Mouse (Mus musculus) MEL-GATA-1-ER (cell line): ENCODE data around the gene Ddx54.

Experiments used
- DNase-seq: peaks from one replicate; pipeline ENCODE4 v3.0.0-alpha.2; 2012; ENCODE audit warnings: low read depth; ENCODE audit errors: extremely low read depth

Ddx54 gene

DNA sequence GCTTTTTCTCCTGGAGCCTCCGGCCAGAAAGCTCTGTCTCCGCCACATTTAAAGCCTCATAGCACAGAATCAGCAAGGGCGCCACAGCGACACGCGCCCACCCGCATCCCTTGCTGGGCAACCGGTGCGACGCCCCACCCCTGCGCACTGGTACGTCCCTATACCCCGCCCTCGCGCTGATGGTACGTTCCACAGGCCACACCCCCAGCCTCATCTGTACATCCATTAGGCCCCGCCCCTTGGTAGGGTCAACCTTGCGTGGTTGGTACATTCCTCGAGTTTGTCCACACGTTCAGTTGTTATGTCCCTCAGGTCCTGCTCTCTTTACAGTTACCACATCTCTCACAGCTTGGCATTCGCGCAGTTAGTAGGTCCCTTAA lies at the start of gene Ddx54, which contains the start of gene Rita1:
Gene Ddx54, plus strand, starts transcription at position 298 of the 380 bp plus-strand sequence.
Gene Rita1, minus strand, starts transcription at position 148 of the 380 bp plus-strand sequence.
- peak; percentile 79 for DNase-seq

GRCm38 (mm10) chr5:120562956-120563913 lies 49.3 kb upstream of the Ddx54 start:
- DNase-seq: no peak

DNA sequence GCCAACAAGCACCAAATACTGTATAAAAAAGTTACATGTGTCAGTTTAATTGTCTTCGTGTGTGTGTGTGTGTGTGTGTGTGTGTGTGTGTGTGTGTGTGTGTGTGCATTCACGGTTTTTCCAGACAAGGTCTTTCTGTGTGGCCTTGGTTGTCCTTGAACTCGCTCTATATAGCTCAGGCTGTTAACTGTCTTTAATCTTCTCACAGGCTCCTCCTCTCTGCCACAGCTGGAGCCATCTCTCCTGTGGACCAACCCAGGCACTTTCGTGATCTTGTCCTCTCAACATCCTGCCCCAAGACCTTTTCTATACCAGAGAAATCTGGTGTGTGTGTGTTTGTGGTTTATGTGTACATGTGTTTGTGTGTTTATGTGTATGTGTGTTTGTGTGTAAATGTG lies 48.6 kb upstream of the Ddx54 start:
- no peak for DNase-seq

- DNase-seq: no peak
Measured at GRCm38 (mm10) chr5:120565171-120565905, 47.2 kb upstream of the Ddx54 start.

DNA sequence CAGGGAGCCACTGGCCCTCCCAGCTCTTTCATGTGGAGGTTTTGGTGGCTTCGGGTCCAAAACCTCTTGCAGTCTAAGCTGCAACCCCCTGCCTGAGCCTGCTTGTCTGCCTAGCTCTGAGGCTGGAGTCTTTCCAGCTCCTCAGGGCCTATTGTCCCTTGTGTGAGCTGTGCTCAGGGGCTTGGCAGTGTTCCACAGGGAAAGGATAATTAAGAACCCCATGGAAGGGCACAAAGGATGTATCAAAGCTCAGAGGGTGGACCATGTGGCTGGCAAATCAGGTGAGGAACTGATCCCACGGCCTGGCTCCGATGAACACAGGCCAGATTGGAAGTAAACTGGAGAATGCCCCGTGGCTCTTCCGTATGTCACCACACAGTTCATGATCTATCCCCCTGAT lies 46.4 kb upstream of the Ddx54 start:
- DNase-seq: no peak

DNA sequence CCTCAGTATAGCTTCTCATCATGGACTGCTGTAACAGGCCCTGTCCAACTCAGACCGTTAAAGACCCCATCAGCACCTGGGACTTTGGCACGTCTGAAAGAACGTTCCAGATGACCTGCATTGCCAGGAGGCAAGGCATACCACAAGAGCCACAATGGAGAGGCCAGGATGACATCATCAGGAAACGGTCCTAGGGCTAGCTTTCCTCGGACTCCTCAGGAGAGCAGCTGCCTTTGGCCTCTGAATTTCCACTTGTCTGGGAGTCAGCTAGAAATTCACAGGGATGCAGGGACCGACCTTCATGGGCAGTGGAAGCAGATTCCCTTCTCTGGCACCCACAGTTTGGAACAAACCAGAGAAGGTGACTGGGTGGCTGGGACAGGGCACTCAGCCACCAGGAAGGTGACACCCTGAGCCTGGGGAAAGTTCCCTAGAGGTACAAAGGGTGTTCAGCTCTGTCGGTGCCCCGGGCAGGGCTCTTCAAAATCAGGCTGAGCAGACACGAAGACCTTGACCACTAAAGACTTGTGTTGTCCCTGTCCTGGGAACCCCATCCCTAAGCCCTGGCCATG lies 45.8 kb upstream of the Ddx54 start:
- no peak for DNase-seq

GRCm38 (mm10) chr5:120567253-120567701 lies 45.3 kb upstream of the Ddx54 start:
- DNase-seq: no peak

DNA sequence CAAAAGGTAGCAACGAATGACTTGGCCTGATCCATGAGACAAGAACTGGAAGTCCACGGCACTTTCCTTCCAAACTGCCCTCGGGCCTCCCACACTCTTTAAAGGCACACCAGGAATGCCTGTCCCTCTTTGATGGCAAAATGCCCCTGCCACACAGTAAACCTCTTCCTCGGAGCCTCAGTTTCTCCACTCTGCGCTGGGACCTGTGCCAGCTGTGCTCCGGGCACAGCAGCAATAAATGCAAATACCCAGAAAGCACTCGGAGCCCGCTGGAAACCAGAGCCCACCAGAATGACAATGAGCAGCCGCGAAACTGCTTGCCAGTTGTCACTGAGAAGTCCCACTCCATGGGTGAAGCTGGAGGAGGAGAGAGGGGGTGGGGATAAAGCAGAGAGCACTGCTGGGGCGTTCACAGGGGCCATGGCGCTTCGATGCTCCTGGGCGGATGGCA lies 44.8 kb upstream of the Ddx54 start:
- no peak for DNase-seq

DNA sequence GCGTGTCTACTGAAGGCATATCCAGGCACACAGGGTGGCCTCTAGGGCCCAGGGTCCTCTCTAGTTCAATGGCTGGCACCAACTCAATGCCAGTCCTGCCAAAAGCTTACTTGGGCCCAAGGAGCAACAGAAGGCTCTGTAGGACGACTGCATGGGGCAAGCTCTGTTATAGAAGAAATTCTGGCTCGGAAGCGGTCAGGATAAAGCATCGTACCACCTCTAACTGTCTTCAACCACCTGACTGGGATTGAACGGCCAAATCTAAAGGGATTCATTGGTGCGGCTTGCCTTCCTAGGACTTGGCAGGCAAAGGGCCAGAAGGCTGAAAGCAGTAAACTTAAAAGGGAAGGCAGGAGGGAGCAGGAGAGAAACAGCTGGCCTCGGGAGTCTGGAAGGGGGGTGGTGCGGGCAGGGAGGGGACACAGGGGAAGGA lies 44.2 kb upstream of the Ddx54 start:
- no peak for DNase-seq

DNA sequence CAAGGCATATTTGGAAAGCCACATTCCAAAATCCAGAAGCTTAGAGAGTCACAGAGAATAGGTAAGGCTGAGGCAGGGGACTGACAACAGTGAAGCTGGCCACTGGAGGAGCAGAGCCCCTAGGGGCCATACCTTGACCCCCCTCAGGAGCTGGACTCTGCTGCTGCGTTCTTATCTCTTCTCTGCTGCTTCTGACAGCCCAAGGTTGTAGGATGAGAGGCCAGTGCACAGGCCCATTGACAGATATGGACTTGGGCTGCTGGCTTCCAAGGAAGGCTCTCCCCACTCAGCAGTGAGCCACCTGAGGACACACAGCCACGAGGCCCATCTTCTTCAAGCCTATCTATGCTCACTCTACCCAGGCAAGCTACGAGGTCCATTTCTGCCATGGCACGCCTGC lies 43.6 kb upstream of the Ddx54 start:
- no peak for DNase-seq

- no peak for DNase-seq
Measured at GRCm38 (mm10) chr5:120569791-120570190, 42.7 kb upstream of the Ddx54 start.

DNA sequence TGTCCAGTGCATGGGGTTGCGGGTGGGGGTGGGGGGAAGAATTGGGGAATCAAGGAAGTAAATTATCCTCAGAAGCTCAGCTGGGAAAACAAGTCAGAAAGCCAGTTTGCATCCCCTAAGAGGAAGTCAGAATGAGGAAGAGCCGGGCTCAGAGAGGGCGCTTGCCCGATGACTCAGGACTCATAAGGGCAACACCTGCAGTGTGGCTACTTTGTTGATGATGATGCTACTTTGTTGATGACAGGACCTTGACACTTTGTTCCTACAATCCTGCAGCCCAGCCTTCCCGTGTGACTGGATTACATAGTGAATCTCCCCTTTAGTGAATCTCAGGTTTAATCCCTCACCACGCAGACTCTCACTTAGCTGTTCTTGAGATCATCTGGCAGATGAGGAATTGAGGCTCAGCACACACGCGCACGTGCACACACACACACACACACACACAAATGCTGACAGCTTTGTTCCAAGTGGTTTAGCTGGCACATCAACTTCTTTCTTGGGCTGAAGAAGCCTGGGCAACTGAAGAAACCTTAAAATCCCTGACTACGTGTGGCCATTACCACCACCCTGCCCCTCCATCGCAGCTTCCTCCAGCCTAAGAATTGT lies 42.1 kb upstream of the Ddx54 start:
- no peak for DNase-seq

DNA sequence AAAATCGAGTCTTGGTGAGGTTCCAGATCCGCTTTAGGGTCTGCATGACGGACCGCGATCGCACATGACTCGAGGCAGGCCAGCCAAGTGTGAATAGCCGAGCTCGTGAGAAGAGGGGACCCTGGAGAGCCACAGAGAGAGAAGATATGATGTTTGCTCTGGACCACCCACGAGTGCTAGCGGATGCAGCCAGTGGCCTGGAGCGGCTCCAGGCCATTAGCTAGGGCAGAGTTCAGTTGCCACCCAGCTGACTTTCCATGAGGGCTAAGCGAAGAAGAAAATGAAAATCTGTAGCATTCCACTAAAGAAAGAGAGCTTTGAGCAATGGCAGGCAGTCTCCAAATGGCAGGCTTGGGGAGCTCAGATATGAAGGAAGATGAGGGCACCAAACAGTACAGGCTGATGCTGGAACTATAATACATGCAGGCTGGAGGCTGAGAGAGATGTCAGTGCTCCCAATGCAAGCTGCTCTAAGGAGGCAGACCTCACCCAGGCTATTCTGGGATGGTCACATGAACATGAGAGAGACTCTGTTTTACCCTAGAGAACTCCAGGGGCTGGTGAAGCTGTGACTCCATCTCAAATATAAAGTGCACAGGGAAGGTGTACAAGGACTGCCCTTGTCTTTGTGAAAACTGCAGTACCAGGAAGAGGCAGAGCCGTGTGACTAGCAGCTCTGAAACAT lies 41.3 kb upstream of the Ddx54 start:
- no peak for DNase-seq

GRCm38 (mm10) chr5:120574469-120575063 lies 38.0 kb upstream of the Ddx54 start:
- no peak for DNase-seq

DNA sequence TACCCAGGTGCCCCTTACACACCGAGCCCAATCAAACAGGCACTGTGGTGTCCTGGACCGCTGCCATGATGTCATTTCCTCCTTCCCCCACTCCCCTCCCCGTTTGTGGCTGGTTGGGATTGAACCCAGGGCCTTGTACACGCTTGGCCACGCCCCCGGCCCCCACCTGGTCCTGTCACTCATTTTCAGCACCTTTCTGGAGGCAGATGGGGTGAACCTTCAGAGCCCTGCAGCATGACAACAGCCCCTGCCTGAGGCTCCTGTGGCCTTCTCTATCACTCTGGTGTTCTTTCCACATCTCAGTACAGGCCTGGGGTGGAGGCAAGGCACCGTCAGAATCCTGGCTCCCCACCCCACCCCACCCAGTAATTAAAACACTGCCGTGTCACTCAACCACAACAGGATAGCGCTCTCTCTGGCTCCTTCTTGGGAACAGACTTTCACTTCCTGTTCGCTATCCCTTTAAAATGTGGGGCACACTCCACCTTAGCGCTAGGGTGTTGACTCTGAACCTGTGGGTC lies 35.7 kb upstream of the Ddx54 start:
- no peak for DNase-seq

DNA sequence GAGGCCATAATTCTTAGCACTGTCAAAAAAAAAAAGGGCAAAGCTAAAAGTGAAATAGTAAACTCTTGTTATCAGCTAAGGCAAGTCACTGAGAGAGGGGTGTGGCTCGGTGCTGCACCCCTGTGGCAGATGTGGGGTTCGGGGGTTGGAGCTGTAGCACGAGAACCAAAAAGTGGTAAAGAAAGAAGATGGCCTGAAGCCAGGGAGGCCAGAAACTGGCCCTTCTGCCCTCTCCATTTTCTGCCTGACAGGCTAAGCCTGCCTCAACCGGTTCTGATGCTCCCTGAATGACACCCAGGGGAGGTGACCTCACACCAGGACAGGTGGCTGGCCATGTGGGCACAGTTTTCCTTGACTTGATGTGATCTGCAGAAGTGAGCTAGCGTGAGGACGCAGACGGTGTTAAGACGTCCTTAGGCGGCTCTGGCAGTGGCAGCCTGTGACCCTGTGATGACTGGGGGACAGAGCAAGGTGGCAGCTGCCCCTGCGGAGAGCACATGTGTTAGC lies 34.6 kb upstream of the Ddx54 start:
- peak; percentile 77 for DNase-seq

DNA sequence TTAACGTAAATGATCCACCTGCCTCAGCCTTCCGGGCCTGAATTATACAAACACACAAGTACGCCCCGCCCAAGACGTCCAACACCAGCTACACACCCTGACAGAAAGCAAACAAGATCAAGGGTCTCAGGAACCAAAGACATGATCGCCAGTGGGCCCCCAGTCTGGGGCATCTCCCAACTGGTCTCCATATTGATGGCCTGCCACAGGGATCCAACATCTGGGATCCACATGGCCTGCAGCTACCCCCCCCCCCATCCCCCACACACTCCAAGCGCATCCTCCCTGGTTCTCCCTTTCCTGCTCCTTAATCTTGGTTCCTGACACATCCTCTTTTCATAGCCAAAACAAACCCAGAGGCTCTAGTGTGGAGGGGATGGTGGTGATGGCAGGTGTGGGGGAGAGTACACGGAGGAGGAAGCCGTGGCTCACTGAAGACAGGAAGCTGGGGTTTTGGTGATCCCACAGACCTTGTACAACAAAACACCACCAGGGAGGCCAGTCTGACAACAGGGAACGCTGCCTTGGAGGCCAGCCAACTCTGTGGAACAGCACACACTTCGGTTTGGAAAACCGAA lies 33.9 kb upstream of the Ddx54 start:
- no peak for DNase-seq

GRCm38 (mm10) chr5:120579211-120579897 lies 33.2 kb upstream of the Ddx54 start:
- DNase-seq: no peak
